Mouse (Mus musculus): Measurements from ENCODE around the gene Fcgr4. TPM values are rescaled to one million over a fixed set of nuclear protein-coding genes. Genes with fewer than 3 reads are reported as not detected.
"Not testable (repeated sequence)": the region's sequence is repeated elsewhere in the genome, so short reads cannot be mapped to it uniquely, and the experiment has no call there.

The Fcgr4 gene
- 0.17 and 0.22 TPM in 2 replicates for polyA plus RNA-seq (2014; fragmentation: Nextera tagmentation; extraction: Ambion mirVana)

GRCm38 (mm10) chr1:171018737-171019136, at the start of gene Fcgr4:
Fcgr4 (plus strand) TSS chr1:171018920.
- DNase-seq (ENCODE audit: low spot score), result no peak
- Histone ChIP-seq H3K9ac (replicated peaks; ENCODE audit: low read length) (no peak within 1 kb of the TSS), H3K4me3 (ENCODE audit: low read depth, low read length) (no peak within 1 kb of the TSS), H3K4me1 (ENCODE audit: control insufficient read depth, insufficient read depth, low read length) (no peaks in the 10 kb centered on the region), H3K4me2 (ENCODE audit: low read depth, low read length) (no peak within 1 kb of the TSS), H3K27me3 (ENCODE audit: control insufficient read depth, insufficient read depth, low read length) (no peaks in the 10 kb centered on the region), H3K27ac (replicated peaks; ENCODE audit: low read depth, low read length) (no peak within 1 kb of the TSS), H3K36me3 (replicated peaks; ENCODE audit: control insufficient read depth, insufficient read depth, low read depth, low read length) (no peaks in the 10 kb centered on the region), H3K9me3 (replicated peaks; ENCODE audit: control insufficient read depth, low read length) (no peaks in the 10 kb centered on the region)
- 83% methylated on average over 2 of the region's 2 CpGs for WGBS
- no peak for ATAC-seq (replicated peaks; ENCODE audit: insufficient number of reproducible peaks, low FRiP score, low TSS enrichment, low read depth)

DNA sequence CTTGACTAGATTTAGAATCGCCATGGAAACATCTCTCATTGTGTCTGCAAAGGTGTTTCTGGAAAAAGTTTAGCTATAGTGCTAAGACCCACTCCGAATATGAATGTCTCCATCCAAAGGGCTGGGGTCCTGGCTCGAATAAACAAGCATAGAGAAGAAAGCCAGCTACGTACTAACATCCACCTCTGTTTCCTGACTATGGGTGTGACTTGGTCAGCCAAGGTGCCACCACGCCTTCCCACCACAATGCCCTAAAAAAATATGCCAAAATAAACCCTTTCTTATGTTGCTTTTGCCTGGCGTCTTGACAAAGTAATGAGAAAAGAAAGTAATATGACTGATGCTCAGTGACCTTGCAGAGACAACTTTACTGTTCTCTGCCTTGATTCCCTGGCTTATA, 46.2 kb upstream of the Fcgr4 start:
- no peak overlapping the region for H3K9ac ChIP-seq (replicated peaks; ENCODE audit: low read length)
- no peaks in the 10 kb centered on the region for H3K27me3 ChIP-seq (ENCODE audit: control insufficient read depth, insufficient read depth, low read length)
- H3K4me3 ChIP-seq (ENCODE audit: low read depth, low read length), result no peak overlapping the region
- no peak overlapping the region for H3K27ac ChIP-seq (replicated peaks; ENCODE audit: low read depth, low read length)
- H3K4me1 ChIP-seq (ENCODE audit: control insufficient read depth, insufficient read depth, low read length), result no peaks in the 10 kb centered on the region
- 86% methylated on average over 6 of the region's 6 CpGs for WGBS
- no peak for ATAC-seq (replicated peaks; ENCODE audit: insufficient number of reproducible peaks, low FRiP score, low TSS enrichment, low read depth)
- no peak for DNase-seq (ENCODE audit: low spot score)
- H3K4me2 ChIP-seq (ENCODE audit: low read depth, low read length), result no peak overlapping the region
- H3K36me3 ChIP-seq (replicated peaks; ENCODE audit: control insufficient read depth, insufficient read depth, low read depth, low read length), result no peaks in the 10 kb centered on the region
- H3K9me3 ChIP-seq (replicated peaks; ENCODE audit: control insufficient read depth, low read length), result no peaks in the 10 kb centered on the region

DNA sequence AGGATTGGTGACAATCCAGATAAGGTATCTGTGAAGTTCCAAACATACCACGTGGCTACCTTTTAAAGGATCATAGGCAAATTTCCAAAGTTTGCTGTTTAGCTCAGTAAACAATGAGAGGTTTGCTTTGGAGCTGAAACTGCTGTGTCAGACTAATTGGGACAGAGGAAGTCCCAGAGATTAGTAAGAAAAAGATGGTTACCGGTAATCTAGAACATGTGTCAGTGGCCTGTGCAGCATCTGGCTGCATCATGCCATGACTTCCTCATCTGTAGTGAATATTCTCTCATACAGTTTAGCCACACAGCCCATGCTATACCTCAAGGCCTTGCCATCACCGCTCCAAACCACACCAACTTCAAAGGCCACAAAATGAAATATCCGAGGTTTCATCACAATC, 45.8 kb upstream of the Fcgr4 start:
- H3K27ac ChIP-seq (replicated peaks; ENCODE audit: low read depth, low read length), result no peak overlapping the region
- 80% methylated on average over 4 of the region's 4 CpGs for WGBS

GRCm38 (mm10) chr1:170974171-170974570, 44.5 kb upstream of the Fcgr4 start:
- ATAC-seq (replicated peaks; ENCODE audit: insufficient number of reproducible peaks, low FRiP score, low TSS enrichment, low read depth), result no peak
- Histone ChIP-seq H3K4me2 (ENCODE audit: low read depth, low read length) (no peak overlapping the region), H3K9me3 (replicated peaks; ENCODE audit: control insufficient read depth, low read length) (no peaks in the 10 kb centered on the region), H3K36me3 (replicated peaks; ENCODE audit: control insufficient read depth, insufficient read depth, low read depth, low read length) (no peaks in the 10 kb centered on the region), H3K27ac (replicated peaks; ENCODE audit: low read depth, low read length) (no peak overlapping the region), H3K4me3 (ENCODE audit: low read depth, low read length) (no peak overlapping the region), H3K9ac (replicated peaks; ENCODE audit: low read length) (no peak overlapping the region), H3K27me3 (ENCODE audit: control insufficient read depth, insufficient read depth, low read length) (no peaks in the 10 kb centered on the region), H3K4me1 (ENCODE audit: control insufficient read depth, insufficient read depth, low read length) (no peaks in the 10 kb centered on the region)
- WGBS, result 87% methylated on average over 8 of the region's 8 CpGs
- no peak for DNase-seq (ENCODE audit: low spot score)

More for the DNA sequence above, 45.8 kb upstream of the Fcgr4 start:
- Histone ChIP-seq H3K4me2 (ENCODE audit: low read depth, low read length) (no peak overlapping the region), H3K4me3 (ENCODE audit: low read depth, low read length) (no peak overlapping the region), H3K4me1 (ENCODE audit: control insufficient read depth, insufficient read depth, low read length) (no peaks in the 10 kb centered on the region), H3K9me3 (replicated peaks; ENCODE audit: control insufficient read depth, low read length) (no peaks in the 10 kb centered on the region), H3K9ac (replicated peaks; ENCODE audit: low read length) (no peak overlapping the region), H3K36me3 (replicated peaks; ENCODE audit: control insufficient read depth, insufficient read depth, low read depth, low read length) (no peaks in the 10 kb centered on the region), H3K27me3 (ENCODE audit: control insufficient read depth, insufficient read depth, low read length) (no peaks in the 10 kb centered on the region)
- DNase-seq (ENCODE audit: low spot score) (no peak), ATAC-seq (replicated peaks; ENCODE audit: insufficient number of reproducible peaks, low FRiP score, low TSS enrichment, low read depth) (no peak)

GRCm38 (mm10) chr1:170974736-170975135, 44.0 kb upstream of the Fcgr4 start:
- no peak for DNase-seq (ENCODE audit: low spot score)
- H3K27ac ChIP-seq (replicated peaks; ENCODE audit: low read depth, low read length), result no peak overlapping the region
- no peaks in the 10 kb centered on the region for H3K9me3 ChIP-seq (replicated peaks; ENCODE audit: control insufficient read depth, low read length)
- ATAC-seq (replicated peaks; ENCODE audit: insufficient number of reproducible peaks, low FRiP score, low TSS enrichment, low read depth), result no peak
- no peaks in the 10 kb centered on the region for H3K4me1 ChIP-seq (ENCODE audit: control insufficient read depth, insufficient read depth, low read length)
- H3K36me3 ChIP-seq (replicated peaks; ENCODE audit: control insufficient read depth, insufficient read depth, low read depth, low read length), result no peaks in the 10 kb centered on the region
- no peaks in the 10 kb centered on the region for H3K27me3 ChIP-seq (ENCODE audit: control insufficient read depth, insufficient read depth, low read length)
- H3K4me3 ChIP-seq (ENCODE audit: low read depth, low read length), result no peak overlapping the region
- WGBS, result 93% methylated on average over 2 of the region's 2 CpGs
- no peak overlapping the region for H3K4me2 ChIP-seq (ENCODE audit: low read depth, low read length)
- no peak overlapping the region for H3K9ac ChIP-seq (replicated peaks; ENCODE audit: low read length)

GRCm38 (mm10) chr1:170975350-170975749, 43.4 kb upstream of the Fcgr4 start:
- H3K4me1 ChIP-seq (ENCODE audit: control insufficient read depth, insufficient read depth, low read length); DNase-seq (ENCODE audit: low spot score); H3K4me2 ChIP-seq (ENCODE audit: low read depth, low read length); H3K27me3 ChIP-seq (ENCODE audit: control insufficient read depth, insufficient read depth, low read length); H3K36me3 ChIP-seq (replicated peaks; ENCODE audit: control insufficient read depth, insufficient read depth, low read depth, low read length); H3K4me3 ChIP-seq (ENCODE audit: low read depth, low read length); H3K9ac ChIP-seq (replicated peaks; ENCODE audit: low read length); H3K27ac ChIP-seq (replicated peaks; ENCODE audit: low read depth, low read length); ATAC-seq (replicated peaks; ENCODE audit: insufficient number of reproducible peaks, low FRiP score, low TSS enrichment, low read depth); H3K9me3 ChIP-seq (replicated peaks; ENCODE audit: control insufficient read depth, low read length): not testable (repeated sequence)
- WGBS, result 82% methylated on average over 2 of the region's 2 CpGs

- no peak overlapping the region for H3K4me2 ChIP-seq (ENCODE audit: low read depth, low read length)
- no peaks in the 10 kb centered on the region for H3K4me1 ChIP-seq (ENCODE audit: control insufficient read depth, insufficient read depth, low read length)
- H3K36me3 ChIP-seq (replicated peaks; ENCODE audit: control insufficient read depth, insufficient read depth, low read depth, low read length), result no peaks in the 10 kb centered on the region
- no peak overlapping the region for H3K9ac ChIP-seq (replicated peaks; ENCODE audit: low read length)
- no peak overlapping the region for H3K4me3 ChIP-seq (ENCODE audit: low read depth, low read length)
- WGBS, result 72% methylated on average over 7 of the region's 7 CpGs
- no peak overlapping the region for H3K27ac ChIP-seq (replicated peaks; ENCODE audit: low read depth, low read length)
- no peaks in the 10 kb centered on the region for H3K27me3 ChIP-seq (ENCODE audit: control insufficient read depth, insufficient read depth, low read length)
- no peaks in the 10 kb centered on the region for H3K9me3 ChIP-seq (replicated peaks; ENCODE audit: control insufficient read depth, low read length)
- DNase-seq (ENCODE audit: low spot score) (no peak), ATAC-seq (replicated peaks; ENCODE audit: insufficient number of reproducible peaks, low FRiP score, low TSS enrichment, low read depth) (no peak)
Measured at GRCm38 (mm10) chr1:170975751-170976161, 43.0 kb upstream of the Fcgr4 start.

DNA sequence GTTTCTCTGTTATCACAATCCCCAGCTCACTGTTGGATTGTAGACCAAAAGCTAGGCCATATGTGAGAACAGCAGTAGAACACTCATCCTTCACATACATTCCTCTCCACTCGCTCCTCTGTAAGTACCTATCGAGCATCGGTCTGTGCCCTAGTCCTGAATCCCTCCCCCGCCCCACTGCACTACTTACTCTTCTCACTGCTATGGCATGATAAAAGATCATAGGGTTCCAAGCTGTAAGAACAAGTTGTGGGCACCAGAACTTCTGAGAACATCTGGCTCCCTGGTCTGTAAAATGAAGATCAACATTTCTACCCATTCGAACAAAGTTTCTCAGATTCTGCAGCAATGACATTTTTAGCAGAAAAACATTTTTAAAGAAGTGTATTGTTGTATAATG, 42.3 kb upstream of the Fcgr4 start, which contains the start of gene Fcgr2b:
Gene Fcgr2b (minus strand): TSS at position 101 of the 400 bp plus-strand sequence.
- no peak for ATAC-seq (replicated peaks; ENCODE audit: insufficient number of reproducible peaks, low FRiP score, low TSS enrichment, low read depth)
- no peak within 1 kb of the TSS for H3K9ac ChIP-seq (replicated peaks; ENCODE audit: low read length)
- H3K27me3 ChIP-seq (ENCODE audit: control insufficient read depth, insufficient read depth, low read length), result no peaks in the 10 kb centered on the region
- no peaks in the 10 kb centered on the region for H3K4me1 ChIP-seq (ENCODE audit: control insufficient read depth, insufficient read depth, low read length)
- WGBS, result 88% methylated on average over 5 of the region's 5 CpGs
- DNase-seq (ENCODE audit: low spot score), result no peak
- no peak within 1 kb of the TSS for H3K4me3 ChIP-seq (ENCODE audit: low read depth, low read length)
- no peak within 1 kb of the TSS for H3K4me2 ChIP-seq (ENCODE audit: low read depth, low read length)
- H3K9me3 ChIP-seq (replicated peaks; ENCODE audit: control insufficient read depth, low read length), result no peaks in the 10 kb centered on the region
- no peaks in the 10 kb centered on the region for H3K36me3 ChIP-seq (replicated peaks; ENCODE audit: control insufficient read depth, insufficient read depth, low read depth, low read length)
- no peak within 1 kb of the TSS for H3K27ac ChIP-seq (replicated peaks; ENCODE audit: low read depth, low read length)

All from embryonic facial prominence, embryonic 11.5 days (tissue).